ENCODE assay signal across 25 mouse cellular contexts in the genomic region with DNA sequence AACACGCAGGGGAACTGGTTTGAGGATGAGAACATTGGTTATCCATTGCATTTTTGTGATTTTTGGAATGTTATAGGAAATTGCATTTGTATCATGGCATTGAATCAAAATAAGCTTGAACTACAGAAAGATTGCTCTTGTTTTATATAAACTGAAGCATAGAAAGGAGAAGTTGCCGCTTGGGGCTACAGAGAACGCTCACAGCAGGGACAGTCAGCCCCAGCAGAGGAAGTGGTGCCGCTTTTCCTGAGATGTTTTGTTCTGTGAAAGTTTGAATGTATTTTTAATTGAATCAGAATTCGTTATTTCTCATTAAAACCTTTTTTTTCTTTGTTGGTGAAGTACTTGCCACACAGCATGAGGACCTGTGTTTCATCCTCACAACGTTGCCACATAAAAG.
DNase-seq lines count a peak whose midpoint lies in the region; ATAC-seq and TF ChIP-seq lines count a peak whose summit lies in the region.
"Had no signal": no experiment of that assay in that cellular context is flagged by ENCODE, and none has a peak within 500 bp of the region (broad histone marks: within the 10 kb centered on the region; RNA-seq: fewer than 3 reads in every experiment).

No protein-coding gene starts in this region.

- no peak for ATAC-seq in heart, embryonic 16.5 days (replicated peaks; ENCODE audit: extremely low read depth, insufficient read depth, low FRiP score)
- peak; percentile 66 for ATAC-seq in megakaryocyte, adult 5-6 weeks (ENCODE audit: poor library complexity, severe bottlenecking)
- ATAC-seq: forebrain, embryonic 16.5 days; hindbrain, embryonic 16.5 days; intestine, embryonic 15.5 days had no signal

- H3K79me2 ChIP-seq in heart, adult 2 months (replicated peaks; ENCODE audit: control insufficient read depth, insufficient read depth, low read length) = no peaks in the 10 kb centered on the region

- no peak for TF ChIP-seq CTCF in heart, adult 2 months (IDR thresholded peaks at IDR 0.05)

- intact Hi-C loops in heart, adult 2 months (cut with DNase I) = loop anchor here (5.0 kb wide), 1 partner anchor 136 kb away; no protein-coding TSS in a partner anchor
- intact Hi-C loops in heart, postnatal 25 days (cut with DNase I) = loop anchor here (5.0 kb wide), 1 partner anchor 136 kb away; no protein-coding TSS in a partner anchor

- no peak overlapping the region for H3K4me2 ChIP-seq in heart, embryonic 16.5 days (ENCODE audit: low read depth, low read length)
- H3K4me2 ChIP-seq: intestine, embryonic 15.5 days; liver, embryonic 15.5 days; lung, embryonic 15.5 days; midbrain, embryonic 12.5 days had no signal

- H3K4me3 ChIP-seq in heart, adult 2 months = no peak overlapping the region
- H3K4me3 ChIP-seq in heart, embryonic 16.5 days (ENCODE audit: low read length) = no peak overlapping the region
- H3K4me3 ChIP-seq in midbrain, embryonic 10.5 days = no peak overlapping the region
- H3K4me3 ChIP-seq: forebrain, embryonic 10.5 days; hindbrain, embryonic 10.5 days; intestine, embryonic 15.5 days; left cerebral cortex, adult 2 months; limb, embryonic 10.5 days; liver, embryonic 15.5 days; lung, embryonic 15.5 days; midbrain, embryonic 12.5 days had no signal

- 68% methylated on average over 6 of the region's 6 CpGs for WGBS in heart, adult 2 months
- 71% methylated on average over 6 of the region's 6 CpGs for WGBS in heart, embryonic 16.5 days
- WGBS in midbrain, embryonic 10.5 days = 88% methylated on average over 6 of the region's 6 CpGs

- H3K4me1 ChIP-seq in heart, adult 2 months (ENCODE audit: control insufficient read depth, insufficient read depth, low read length) = peaks cover 1% of the 10 kb centered on the region
- H3K4me1 ChIP-seq in heart, embryonic 16.5 days (ENCODE audit: control insufficient read depth, insufficient read depth, low read length) = peaks cover 29% of the 10 kb centered on the region
- H3K4me1 ChIP-seq in midbrain, embryonic 10.5 days = no peaks in the 10 kb centered on the region
- H3K4me1 ChIP-seq: forebrain, embryonic 10.5 days; hindbrain, embryonic 10.5 days; intestine, embryonic 15.5 days; liver, embryonic 15.5 days; midbrain, embryonic 12.5 days had no signal

- H3K9me3 ChIP-seq in heart, embryonic 16.5 days (replicated peaks; ENCODE audit: control insufficient read depth, low read length) = no peaks in the 10 kb centered on the region
- no peaks in the 10 kb centered on the region for H3K9me3 ChIP-seq in midbrain, embryonic 10.5 days (replicated peaks)
- H3K9me3 ChIP-seq: forebrain, embryonic 10.5 days; hindbrain, embryonic 10.5 days; intestine, embryonic 15.5 days; limb, embryonic 10.5 days; liver, embryonic 15.5 days; lung, embryonic 15.5 days; midbrain, embryonic 12.5 days had no signal

- no peak for TF ChIP-seq POLR2A in heart, adult 2 months (IDR thresholded peaks at IDR 0.05; ENCODE audit: insufficient read depth, low read depth, low read length)

- TF ChIP-seq EP300 in heart, adult 2 months (IDR thresholded peaks at IDR 0.05; ENCODE audit: insufficient read depth, low read depth, low read length) = no peak

- H3K27me3 ChIP-seq in heart, adult 2 months (ENCODE audit: control insufficient read depth, insufficient read depth, low read length) = no peaks in the 10 kb centered on the region
- no peaks in the 10 kb centered on the region for H3K27me3 ChIP-seq in heart, embryonic 16.5 days (ENCODE audit: control insufficient read depth, insufficient read depth, low read length)
- H3K27me3 ChIP-seq in midbrain, embryonic 10.5 days (ENCODE audit: low read depth, poor library complexity, severe bottlenecking) = no peaks in the 10 kb centered on the region
- H3K27me3 ChIP-seq: intestine, embryonic 15.5 days; liver, embryonic 15.5 days; lung, embryonic 15.5 days; midbrain, embryonic 12.5 days had no signal

- H3K9ac ChIP-seq in heart, adult 2 months (ENCODE audit: low read depth, low read length) = no peak overlapping the region
- H3K9ac ChIP-seq in heart, embryonic 16.5 days (ENCODE audit: low read length) = no peak overlapping the region
- H3K9ac ChIP-seq: intestine, embryonic 15.5 days; liver, embryonic 15.5 days; lung, embryonic 15.5 days; midbrain, embryonic 12.5 days had no signal

- H3K27ac ChIP-seq in heart, adult 2 months = peak overlapping the region; percentile 53
- peak overlapping the region; percentile 84 for H3K27ac ChIP-seq in heart, embryonic 16.5 days (ENCODE audit: low read length)
- H3K27ac ChIP-seq in midbrain, embryonic 10.5 days (replicated peaks) = no peak overlapping the region
- H3K27ac ChIP-seq: forebrain, embryonic 10.5 days; hindbrain, embryonic 10.5 days; intestine, embryonic 15.5 days; left cerebral cortex, adult 2 months; limb, embryonic 10.5 days; liver, embryonic 15.5 days; lung, embryonic 15.5 days; midbrain, embryonic 12.5 days had no signal

- no peak for DNase-seq in heart, adult 2 months
- no peak for DNase-seq in heart, adult 18-20 months
- no peak for DNase-seq in heart, postnatal 25 days (ENCODE audit: low spot score)
- DNase-seq in A20 (ENCODE audit: low read depth, low spot score) = peak; percentile 26
- no peak for DNase-seq in right cerebral cortex, postnatal 14 days
- DNase-seq in midbrain, embryonic 10.5 days (ENCODE audit: low spot score) = no peak
- DNase-seq: adrenal gland, postnatal 36 days; cerebellum, adult 9-10 months; gastrocnemius, postnatal 10 days; kidney, adult 8-10 months; kidney, postnatal 10 days; liver; lung, postnatal 4 days had no signal

- peaks cover 2% of the 10 kb centered on the region; the same call in 1 of the 2 replicates for H3K36me3 ChIP-seq in heart, adult 2 months (ENCODE audit: control insufficient read depth, insufficient read depth, low read length)
- no peaks in the 10 kb centered on the region for H3K36me3 ChIP-seq in heart, embryonic 16.5 days (ENCODE audit: control insufficient read depth, insufficient read depth)
- H3K36me3 ChIP-seq in midbrain, embryonic 10.5 days = no peaks in the 10 kb centered on the region
- H3K36me3 ChIP-seq: forebrain, embryonic 10.5 days; hindbrain, embryonic 10.5 days; intestine, embryonic 15.5 days; limb, embryonic 10.5 days; liver, embryonic 15.5 days; lung, embryonic 15.5 days; midbrain, embryonic 12.5 days had no signal
